9 mouse cellular contexts compared by ENCODE assay signal in the genomic region with DNA sequence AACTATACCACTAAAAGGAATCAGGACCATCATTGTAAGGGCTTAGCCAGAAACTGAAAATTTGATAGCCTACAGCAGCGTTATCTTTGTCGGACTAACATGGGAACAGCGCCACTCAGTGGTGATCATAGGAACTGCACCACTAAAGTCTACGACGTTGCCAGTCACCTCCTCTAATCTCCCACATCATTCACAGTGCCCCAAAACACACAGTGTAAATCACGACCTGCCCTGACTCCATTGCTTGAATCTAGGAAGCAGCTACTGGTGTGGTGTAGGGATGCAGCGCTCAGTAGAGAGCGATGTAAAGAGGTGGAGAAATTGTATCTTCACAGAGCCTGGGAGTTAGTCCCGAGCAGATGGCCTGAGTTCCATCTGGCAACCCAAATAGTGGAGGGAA. TPM values are rescaled to one million over a fixed set of nuclear protein-coding genes. Genes with fewer than 3 reads are reported as not detected.
DNase-seq lines count a peak whose midpoint lies in the region.
"Had no signal": no experiment of that assay in that cellular context is flagged by ENCODE, and none has a peak within 500 bp of the region (broad histone marks: within the 10 kb centered on the region; RNA-seq: fewer than 3 reads in every experiment).

No protein-coding gene starts in this region.

- DNase-seq in MEL-GATA-1-ER (ENCODE audit: extremely low read depth, low read depth): peak; percentile 41
- peak; percentile 83 to 88 for DNase-seq in cerebellum, adult 18-20 months
- peak; percentile 83 for DNase-seq in forelimb bud, embryonic 11.5 days (ENCODE audit: low read depth, low spot score)
- peak; percentile 67 for DNase-seq in hindlimb bud, embryonic 11.5 days (ENCODE audit: extremely low spot score, low read depth, low spot score)
- peak; percentile 86 to 91 for DNase-seq in left cerebral cortex, adult 18-20 months (ENCODE audit: low spot score in 2 of 2)
- DNase-seq in right cerebral cortex, postnatal 14 days: peak; percentile 87
- peak; percentile 82 for DNase-seq in urinary bladder, postnatal 14 days (ENCODE audit: low spot score)

- H3K9me3 ChIP-seq in megakaryocyte, embryonic 14.5 days: peaks cover 9% of the 10 kb centered on the region

- H3K4me1 ChIP-seq in megakaryocyte, embryonic 14.5 days: peaks cover 48% of the 10 kb centered on the region

- no peaks in the 10 kb centered on the region for H3K36me3 ChIP-seq in megakaryocyte, embryonic 14.5 days (replicated peaks; ENCODE audit: low read length)

- peaks cover 11% of the 10 kb centered on the region for H3K27me3 ChIP-seq in megakaryocyte, embryonic 14.5 days (replicated peaks)

- peak overlapping the region; percentile 54 for H3K4me3 ChIP-seq in megakaryocyte, embryonic 14.5 days (replicated peaks)

RNA-seq across cellular contexts. Expression of a gene that starts 5.5 kb away (rescaled TPM):
- total RNA-seq in left cerebral cortex, adult 18-20 months (2021): 10 to 100 TPM; 24.8 to 30.9 TPM
- polyA plus RNA-seq in megakaryocyte, embryonic 14.5 days (2012; ENCODE audit: insufficient read depth, low replicate concordance): 7.5 and 32.5 TPM in 2 replicates

RNA-seq across cellular contexts. Expression of a gene that starts 46.1 kb away (rescaled TPM):
- not detected for total RNA-seq in left cerebral cortex, adult 18-20 months (2021)
- polyA plus RNA-seq in megakaryocyte, embryonic 14.5 days (2012; ENCODE audit: insufficient read depth, low replicate concordance): not detected in 2 replicates
- polyA plus RNA-seq: macrophage had no signal

Comparison
In these comparisons a context has a peak if more than half of its experiments do, and no peak if none do; other contexts are left out.
1. Peak in every context shown above with its lines: DNase-seq and H3K4me3 ChIP-seq.